Mouse (Mus musculus): ENCODE measurements at regions not wholly inside any gene's neighbourhood (a gene's known extent, or its start where the extent isn't known, plus 50 kb on each side); places are given as distances from the start of the nearest gene placed in this dataset.

- no peak for TF ChIP-seq CTCF (IDR thresholded peaks at IDR 0.05)
- TF ChIP-seq EP300 (IDR thresholded peaks at IDR 0.05): no peak
These were observed 273.2 kb downstream of the Sox4 start for GRCm38 (mm10) chr13:28680266-28680665.

All from lung, postnatal 0 days (tissue).